Mouse (Mus musculus): ENCODE measurements around the gene AI854703. TPM values are rescaled to one million over a fixed set of nuclear protein-coding genes. Genes with fewer than 3 reads are reported as not detected.

Gene AI854703
- polyA plus RNA-seq, 1 experiment from 2014 or later: 0.69 TPM

GRCm38 (mm10) chr6:48593158-48594042 is 33.2 kb upstream of the AI854703 start, which contains the start of the genes Repin1 and Gm44965:
Gene Repin1, plus strand, starts transcription at chr6:48593883.
Gene Gm44965, plus strand, starts transcription at chr6:48593941.
- DNase-seq (ENCODE audit: low spot score) (peak; percentile 91), ATAC-seq (replicated peaks; ENCODE audit: insufficient number of reproducible peaks, low FRiP score, low TSS enrichment, low read depth) (peak; percentile 89)
- 7% methylated on average over 42 of the region's 45 CpGs for WGBS
- Histone ChIP-seq H3K27ac (replicated peaks; ENCODE audit: low read depth, low read length) (peak within 1 kb of the TSS; percentile 78), H3K4me2 (ENCODE audit: low read depth, low read length) (peak within 1 kb of the TSS; percentile 78), H3K9me3 (replicated peaks; ENCODE audit: control insufficient read depth, low read length) (peaks cover 14% of the 10 kb centered on the region), H3K27me3 (ENCODE audit: control insufficient read depth, insufficient read depth, low read length) (no peaks in the 10 kb centered on the region), H3K36me3 (replicated peaks; ENCODE audit: control insufficient read depth, insufficient read depth, low read depth, low read length) (peaks cover 21% of the 10 kb centered on the region), H3K9ac (replicated peaks; ENCODE audit: low read length) (peak within 1 kb of the TSS; percentile 88), H3K4me1 (ENCODE audit: control insufficient read depth, insufficient read depth, low read length) (peaks cover 2% of the 10 kb centered on the region; the same call in 1 of the 2 replicates), H3K4me3 (ENCODE audit: low read depth, low read length) (peak within 1 kb of the TSS; percentile 84)

- peak; percentile 72 for ATAC-seq (replicated peaks; ENCODE audit: insufficient number of reproducible peaks, low FRiP score, low TSS enrichment, low read depth)
Measured at GRCm38 (mm10) chr6:48594043-48594738, 32.4 kb upstream of the AI854703 start.

DNA sequence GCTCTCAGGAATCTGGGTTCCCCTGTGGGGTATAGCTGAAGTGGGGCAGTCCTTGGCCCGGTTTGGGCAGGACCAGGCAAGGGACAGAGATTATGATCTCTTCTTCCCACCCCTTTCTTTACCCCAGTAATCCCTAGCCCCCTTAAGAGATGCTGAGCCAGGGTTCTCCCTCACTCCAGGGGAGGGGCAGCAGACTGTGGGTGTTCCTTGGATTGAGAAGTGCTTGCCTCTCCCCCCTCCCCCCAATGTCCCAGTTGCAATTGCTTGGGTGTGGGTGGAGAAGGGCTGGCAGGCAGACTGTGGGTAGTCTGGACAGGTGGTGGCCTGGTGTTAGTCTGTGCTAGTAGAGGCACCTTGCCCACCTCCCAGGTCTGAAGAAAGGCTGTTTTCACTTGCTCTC is 31.3 kb upstream of the AI854703 start:
- Histone ChIP-seq H3K36me3 (replicated peaks; ENCODE audit: control insufficient read depth, insufficient read depth, low read depth, low read length) (peaks cover 23% of the 10 kb centered on the region), H3K4me2 (ENCODE audit: low read depth, low read length) (peak overlapping the region; percentile 78; the same call in 1 of the 2 replicates), H3K27me3 (ENCODE audit: control insufficient read depth, insufficient read depth, low read length) (no peaks in the 10 kb centered on the region), H3K9me3 (replicated peaks; ENCODE audit: control insufficient read depth, low read length) (peaks cover 14% of the 10 kb centered on the region), H3K27ac (replicated peaks; ENCODE audit: low read depth, low read length) (no peak overlapping the region), H3K9ac (replicated peaks; ENCODE audit: low read length) (no peak overlapping the region; the same call in 1 of the 2 replicates), H3K4me1 (ENCODE audit: control insufficient read depth, insufficient read depth, low read length) (peaks cover 2% of the 10 kb centered on the region; the same call in 1 of the 2 replicates), H3K4me3 (ENCODE audit: low read depth, low read length) (no peak overlapping the region)
- WGBS: 40% methylated on average over 1 of the region's 1 CpGs
- no peak for ATAC-seq (replicated peaks; ENCODE audit: insufficient number of reproducible peaks, low FRiP score, low TSS enrichment, low read depth)
- no peak for DNase-seq (ENCODE audit: low spot score)

More at GRCm38 (mm10) chr6:48594043-48594738, 32.4 kb upstream of the AI854703 start:
- peaks cover 14% of the 10 kb centered on the region for H3K9me3 ChIP-seq (replicated peaks; ENCODE audit: control insufficient read depth, low read length)
- H3K9ac ChIP-seq (replicated peaks; ENCODE audit: low read length): peak overlapping the region; percentile 88
- peak overlapping the region; percentile 84 for H3K4me3 ChIP-seq (ENCODE audit: low read depth, low read length)
- peak; percentile 65 for DNase-seq (ENCODE audit: low spot score)
- WGBS: 1% methylated on average over 35 of the region's 41 CpGs
- no peaks in the 10 kb centered on the region for H3K27me3 ChIP-seq (ENCODE audit: control insufficient read depth, insufficient read depth, low read length)
- peak overlapping the region; percentile 78 for H3K4me2 ChIP-seq (ENCODE audit: low read depth, low read length)
- peaks cover 23% of the 10 kb centered on the region for H3K36me3 ChIP-seq (replicated peaks; ENCODE audit: control insufficient read depth, insufficient read depth, low read depth, low read length)
- peaks cover 2% of the 10 kb centered on the region; the same call in 1 of the 2 replicates for H3K4me1 ChIP-seq (ENCODE audit: control insufficient read depth, insufficient read depth, low read length)
- H3K27ac ChIP-seq (replicated peaks; ENCODE audit: low read depth, low read length): peak overlapping the region; percentile 78

- H3K9ac ChIP-seq (replicated peaks; ENCODE audit: low read length): no peak overlapping the region
- 95% methylated on average over 45 of the region's 45 CpGs for WGBS
- H3K36me3 ChIP-seq (replicated peaks; ENCODE audit: control insufficient read depth, insufficient read depth, low read depth, low read length): peaks cover 23% of the 10 kb centered on the region
- no peak overlapping the region for H3K27ac ChIP-seq (replicated peaks; ENCODE audit: low read depth, low read length)
- H3K4me2 ChIP-seq (ENCODE audit: low read depth, low read length): no peak overlapping the region
- H3K27me3 ChIP-seq (ENCODE audit: control insufficient read depth, insufficient read depth, low read length): no peaks in the 10 kb centered on the region
- DNase-seq (ENCODE audit: low spot score): no peak
- no peak for ATAC-seq (replicated peaks; ENCODE audit: insufficient number of reproducible peaks, low FRiP score, low TSS enrichment, low read depth)
- H3K4me3 ChIP-seq (ENCODE audit: low read depth, low read length): no peak overlapping the region
- peaks cover 2% of the 10 kb centered on the region; the same call in 1 of the 2 replicates for H3K4me1 ChIP-seq (ENCODE audit: control insufficient read depth, insufficient read depth, low read length)
- H3K9me3 ChIP-seq (replicated peaks; ENCODE audit: control insufficient read depth, low read length): peaks cover 14% of the 10 kb centered on the region
Measured at GRCm38 (mm10) chr6:48596545-48597232, 29.9 kb upstream of the AI854703 start.

DNA sequence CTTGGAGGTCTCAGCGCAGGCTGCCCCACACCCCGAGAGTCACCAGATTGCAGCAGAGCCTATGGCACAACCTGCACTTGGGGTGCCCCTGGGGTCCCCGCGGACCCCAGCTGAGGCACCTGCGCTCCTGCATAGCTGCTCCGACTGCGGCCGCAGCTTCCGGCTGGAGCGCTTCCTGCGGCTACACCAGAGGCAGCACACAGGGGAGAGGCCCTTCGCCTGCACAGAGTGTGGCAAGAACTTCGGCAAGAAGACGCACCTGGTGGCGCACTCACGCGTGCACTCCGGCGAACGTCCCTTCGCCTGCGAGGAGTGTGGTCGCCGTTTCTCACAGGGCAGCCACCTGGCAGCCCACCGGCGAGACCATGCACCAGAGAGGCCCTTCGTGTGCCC is 29.3 kb upstream of the AI854703 start:
- no peak overlapping the region for H3K27ac ChIP-seq (replicated peaks; ENCODE audit: low read depth, low read length)
- no peak for DNase-seq (ENCODE audit: low spot score)
- no peak for ATAC-seq (replicated peaks; ENCODE audit: insufficient number of reproducible peaks, low FRiP score, low TSS enrichment, low read depth)
- H3K4me1 ChIP-seq (ENCODE audit: control insufficient read depth, insufficient read depth, low read length): peaks cover 2% of the 10 kb centered on the region; the same call in 1 of the 2 replicates
- H3K9me3 ChIP-seq (replicated peaks; ENCODE audit: control insufficient read depth, low read length): peaks cover 14% of the 10 kb centered on the region
- 96% methylated on average over 27 of the region's 27 CpGs for WGBS
- H3K4me2 ChIP-seq (ENCODE audit: low read depth, low read length): no peak overlapping the region
- H3K27me3 ChIP-seq (ENCODE audit: control insufficient read depth, insufficient read depth, low read length): no peaks in the 10 kb centered on the region
- H3K4me3 ChIP-seq (ENCODE audit: low read depth, low read length): no peak overlapping the region
- no peak overlapping the region for H3K9ac ChIP-seq (replicated peaks; ENCODE audit: low read length)
- peaks cover 23% of the 10 kb centered on the region for H3K36me3 ChIP-seq (replicated peaks; ENCODE audit: control insufficient read depth, insufficient read depth, low read depth, low read length)

DNA sequence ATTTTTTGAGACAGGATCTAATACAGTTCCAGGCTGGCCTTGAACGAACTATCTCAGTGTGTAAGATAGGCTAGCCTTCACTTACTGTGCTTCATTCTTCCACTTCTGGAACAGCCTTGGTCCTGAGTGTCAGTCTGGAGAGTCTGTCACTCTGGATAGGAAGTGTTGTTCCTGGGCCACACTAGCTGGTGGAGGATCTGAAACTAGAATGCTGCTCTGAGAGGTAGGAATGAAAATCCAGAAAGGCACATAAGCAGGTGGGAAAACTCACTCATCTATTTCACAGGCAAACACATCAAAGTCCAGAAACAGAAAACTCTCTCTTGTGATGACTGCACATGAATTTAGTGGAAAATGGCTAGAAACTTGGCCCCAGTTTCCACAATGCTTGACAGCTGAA is 26.0 kb upstream of the AI854703 start:
- 92% methylated on average over 1 of the region's 1 CpGs for WGBS
- no peak for DNase-seq (ENCODE audit: low spot score)
- Histone ChIP-seq H3K36me3 (replicated peaks; ENCODE audit: control insufficient read depth, insufficient read depth, low read depth, low read length) (peaks cover 23% of the 10 kb centered on the region), H3K4me3 (ENCODE audit: low read depth, low read length) (no peak overlapping the region), H3K9me3 (replicated peaks; ENCODE audit: control insufficient read depth, low read length) (peaks cover 14% of the 10 kb centered on the region), H3K27ac (replicated peaks; ENCODE audit: low read depth, low read length) (no peak overlapping the region), H3K4me2 (ENCODE audit: low read depth, low read length) (no peak overlapping the region), H3K4me1 (ENCODE audit: control insufficient read depth, insufficient read depth, low read length) (no peaks in the 10 kb centered on the region), H3K9ac (replicated peaks; ENCODE audit: low read length) (no peak overlapping the region), H3K27me3 (ENCODE audit: control insufficient read depth, insufficient read depth, low read length) (no peaks in the 10 kb centered on the region)
- ATAC-seq (replicated peaks; ENCODE audit: insufficient number of reproducible peaks, low FRiP score, low TSS enrichment, low read depth): no peak

GRCm38 (mm10) chr6:48601271-48602079 is 25.1 kb upstream of the AI854703 start, which contains the start of gene Zfp775:
Gene Zfp775, plus strand, starts transcription at chr6:48602063.
- H3K36me3 ChIP-seq (replicated peaks; ENCODE audit: control insufficient read depth, insufficient read depth, low read depth, low read length): peaks cover 18% of the 10 kb centered on the region
- H3K27me3 ChIP-seq (ENCODE audit: control insufficient read depth, insufficient read depth, low read length): no peaks in the 10 kb centered on the region
- DNase-seq (ENCODE audit: low spot score) (peak; percentile 97), ATAC-seq (replicated peaks; ENCODE audit: insufficient number of reproducible peaks, low FRiP score, low TSS enrichment, low read depth) (peak; percentile 98)
- peaks cover 9% of the 10 kb centered on the region for H3K9me3 ChIP-seq (replicated peaks; ENCODE audit: control insufficient read depth, low read length)
- WGBS: 5% methylated on average over 42 of the region's 42 CpGs
- H3K4me1 ChIP-seq (ENCODE audit: control insufficient read depth, insufficient read depth, low read length): no peaks in the 10 kb centered on the region
- H3K4me3 ChIP-seq (ENCODE audit: low read depth, low read length): peak within 1 kb of the TSS; percentile 69
- H3K9ac ChIP-seq (replicated peaks; ENCODE audit: low read length): peak within 1 kb of the TSS; percentile 85
- H3K4me2 ChIP-seq (ENCODE audit: low read depth, low read length): peak within 1 kb of the TSS; percentile 67
- peak within 1 kb of the TSS; percentile 52; the same call in 1 of the 2 replicates for H3K27ac ChIP-seq (replicated peaks; ENCODE audit: low read depth, low read length)

All from embryonic facial prominence, embryonic 11.5 days (tissue).